Mouse (Mus musculus) olfactory bulb, adult 2 months (tissue): ENCODE results near the gene Gm27029.

Experiments used
- CTCF ChIP-seq: fragments of 200-500 bp; IDR thresholded peaks from 2 replicates; pipeline ENCODE4 v1.5.1; 2012; ENCODE audit warnings: low read depth, mild to moderate bottlenecking, low read length, moderate library complexity; ENCODE audit not compliant: insufficient read depth
- POLR2A ChIP-seq: fragments of 200-500 bp; IDR thresholded peaks from 2 replicates; pipeline ENCODE4 v1.6.1; 2012; ENCODE audit warnings: mild to moderate bottlenecking, low read depth, low read length, moderate library complexity; ENCODE audit not compliant: insufficient read depth

DNA sequence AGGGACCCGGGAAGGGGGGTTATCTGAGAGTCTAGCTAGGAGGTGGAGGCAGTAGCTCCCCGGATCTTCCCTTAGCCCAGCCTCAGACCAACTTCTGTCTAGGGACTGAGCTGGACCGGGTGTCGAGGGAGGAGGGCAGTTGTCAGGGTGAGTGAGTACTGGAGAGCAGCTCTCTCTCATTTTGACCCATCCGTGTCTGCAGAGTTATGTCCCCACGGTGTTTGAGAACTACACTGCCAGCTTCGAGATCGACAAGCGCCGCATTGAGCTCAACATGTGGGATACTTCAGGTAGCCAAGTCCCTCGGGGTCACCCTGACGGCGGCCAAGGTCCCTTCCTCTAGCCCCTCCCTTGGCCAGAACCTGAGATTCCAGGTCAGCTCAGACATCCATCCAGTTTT lies 44.1 kb upstream of the Gm27029 start:
- TF ChIP-seq CTCF (no peak), POLR2A (no peak)
